ENCODE assay signal across 13 mouse cellular contexts in the genomic region with DNA sequence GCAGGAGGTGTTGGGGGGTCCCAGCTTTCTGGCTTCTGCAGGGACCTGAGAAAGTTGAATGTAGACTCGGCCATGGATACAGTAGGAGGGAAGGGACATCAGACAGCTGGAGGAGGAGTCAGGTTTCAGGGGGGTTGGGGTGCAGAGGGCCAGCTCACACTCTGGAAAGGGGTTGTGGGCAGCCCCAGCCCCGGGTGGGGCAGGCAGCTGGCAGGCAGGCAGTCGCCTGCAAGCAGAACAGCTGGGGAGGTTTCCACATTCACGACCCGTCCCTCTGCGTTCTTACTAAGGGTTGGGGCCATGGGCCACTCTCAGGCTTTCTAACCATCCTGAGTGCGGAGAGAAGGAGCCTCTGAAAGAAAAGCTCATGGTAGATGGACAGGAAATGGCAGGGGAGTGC. TPM values are rescaled to one million over a fixed set of nuclear protein-coding genes. Genes with fewer than 3 reads are reported as not detected.
DNase-seq lines count a peak whose midpoint lies in the region; ATAC-seq and TF ChIP-seq lines count a peak whose summit lies in the region.
"Had no signal": no experiment of that assay in that cellular context is flagged by ENCODE, and none has a peak within 500 bp of the region (broad histone marks: within the 10 kb centered on the region; RNA-seq: fewer than 3 reads in every experiment).

No protein-coding gene starts in this region.

- no peak for TF ChIP-seq CTCF in gastrocnemius, adult 2 months (IDR thresholded peaks at IDR 0.05)
- TF ChIP-seq CTCF in layer of hippocampus, adult 2 months (conservative IDR thresholded peaks at IDR 0.05): no peak
- no peak for TF ChIP-seq CTCF in midbrain, postnatal 0 days (IDR thresholded peaks at IDR 0.05)

- peak overlapping the region; percentile 90 for H3K27ac ChIP-seq in gastrocnemius, adult 2 months
- peak overlapping the region; percentile 87; the same call in 1 of the 2 replicates for H3K27ac ChIP-seq in layer of hippocampus, adult 2 months
- peak overlapping the region; percentile 88 for H3K27ac ChIP-seq in embryonic facial prominence, embryonic 14.5 days (replicated peaks; ENCODE audit: low read depth, low read length)
- H3K27ac ChIP-seq in midbrain, postnatal 0 days (ENCODE audit: low read depth, low read length): peak overlapping the region; percentile 85; the same call in 1 of the 2 replicates
- H3K27ac ChIP-seq: liver, embryonic 12.5 days had no signal

- no peak overlapping the region for H3K4me3 ChIP-seq in gastrocnemius, adult 2 months
- H3K4me3 ChIP-seq in layer of hippocampus, adult 2 months: no peak overlapping the region
- no peak overlapping the region for H3K4me3 ChIP-seq in embryonic facial prominence, embryonic 14.5 days (ENCODE audit: low read depth, low read length)
- no peak overlapping the region for H3K4me3 ChIP-seq in midbrain, postnatal 0 days (ENCODE audit: low read depth, low read length)
- H3K4me3 ChIP-seq: liver, embryonic 12.5 days had no signal

- ATAC-seq in embryonic facial prominence, embryonic 14.5 days (ENCODE audit: low read depth): no peak; the same call in 1 of the 2 replicates
- ATAC-seq in midbrain, postnatal 0 days (ENCODE audit: low FRiP score): no peak
- no peak for ATAC-seq in cerebellum, adult (ENCODE audit: insufficient number of reproducible peaks, low FRiP score, low TSS enrichment)
- ATAC-seq: liver, embryonic 12.5 days; Patski had no signal

- no peaks in the 10 kb centered on the region for H3K27me3 ChIP-seq in embryonic facial prominence, embryonic 14.5 days (replicated peaks; ENCODE audit: control insufficient read depth, insufficient read depth, low read length)
- no peaks in the 10 kb centered on the region for H3K27me3 ChIP-seq in midbrain, postnatal 0 days (ENCODE audit: insufficient read depth, low read length)
- H3K27me3 ChIP-seq: Patski had no signal

- WGBS in embryonic facial prominence, embryonic 14.5 days: 39% methylated on average over 7 of the region's 7 CpGs
- 71% methylated on average over 7 of the region's 7 CpGs for WGBS in midbrain, postnatal 0 days

- DNase-seq in gastrocnemius, adult 2 months: no peak
- no peak for DNase-seq in gastrocnemius, postnatal 36 days
- no peak for DNase-seq in layer of hippocampus, adult 2 months (ENCODE audit: low spot score in 2 of 2)
- DNase-seq in layer of hippocampus, adult 9-10 months (ENCODE audit: low spot score): no peak
- DNase-seq in embryonic facial prominence, embryonic 14.5 days (ENCODE audit: low spot score): peak; percentile 72
- no peak for DNase-seq in midbrain, postnatal 0 days (ENCODE audit: low spot score)
- no peak for DNase-seq in embryo, embryonic 10.5 days (ENCODE audit: low spot score)
- DNase-seq: adrenal gland, postnatal 36 days; B cell, adult 2 months; cerebellum, postnatal 10 days had no signal

- H3K9me3 ChIP-seq in embryonic facial prominence, embryonic 14.5 days (ENCODE audit: control insufficient read depth, low read length): no peaks in the 10 kb centered on the region
- no peaks in the 10 kb centered on the region for H3K9me3 ChIP-seq in midbrain, postnatal 0 days (ENCODE audit: low read length)
- H3K9me3 ChIP-seq: liver, embryonic 12.5 days had no signal

- H3K36me3 ChIP-seq in embryonic facial prominence, embryonic 14.5 days (ENCODE audit: control insufficient read depth, insufficient read depth, low read length): peaks cover 19% of the 10 kb centered on the region; the same call in 1 of the 2 replicates
- peaks cover 7% of the 10 kb centered on the region for H3K36me3 ChIP-seq in midbrain, postnatal 0 days (ENCODE audit: insufficient read depth, low read length)

- H3K4me2 ChIP-seq in embryonic facial prominence, embryonic 14.5 days (ENCODE audit: low read depth, low read length): 0 out of 2 replicates have a peak overlapping the region, but pooled peaks have one; percentile 4
- no peak overlapping the region for H3K4me2 ChIP-seq in midbrain, postnatal 0 days (ENCODE audit: low read depth, low read length, poor library complexity, severe bottlenecking)
- H3K4me2 ChIP-seq: liver, embryonic 12.5 days had no signal

- intact Hi-C loops in gastrocnemius, adult 2 months (cut with DNase I): loop anchor here (5.0 kb wide), 1 partner anchor 40 kb away; no protein-coding TSS in a partner anchor
- intact Hi-C loops in gastrocnemius, postnatal 36 days (cut with DNase I): loop anchor here (5.0 kb wide), 1 partner anchor 40 kb away; no protein-coding TSS in a partner anchor

- no peak overlapping the region for H3K9ac ChIP-seq in embryonic facial prominence, embryonic 14.5 days (ENCODE audit: low read depth, low read length)
- no peak overlapping the region for H3K9ac ChIP-seq in midbrain, postnatal 0 days (replicated peaks; ENCODE audit: low read length, poor library complexity, severe bottlenecking)
- H3K9ac ChIP-seq: liver, embryonic 12.5 days had no signal

- H3K4me1 ChIP-seq in embryonic facial prominence, embryonic 14.5 days (ENCODE audit: control insufficient read depth, insufficient read depth, low read length): peaks cover 52% of the 10 kb centered on the region
- peaks cover 54% of the 10 kb centered on the region for H3K4me1 ChIP-seq in midbrain, postnatal 0 days (ENCODE audit: insufficient read depth, low read length)

RNA-seq across cellular contexts. Expression of gene Mtss1l, which starts 4.1 kb away (rescaled TPM):
- total RNA-seq in gastrocnemius, adult 2 months (2021): 100 to 1,000 TPM in 1 of 2 experiments, 10 to 100 TPM in 1; 85.5 to 125 TPM
- total RNA-seq in gastrocnemius, postnatal 36 days (2021): 100 to 1,000 TPM in 1 of 2 experiments, 10 to 100 TPM in 1; 78.8 to 106 TPM
- total RNA-seq in layer of hippocampus, adult 2 months (2021): 100 to 1,000 TPM; 210 TPM
- 13.5 and 13.8 TPM in 2 replicates for polyA plus RNA-seq in embryonic facial prominence, embryonic 14.5 days (2014; fragmentation: Nextera tagmentation; extraction: Ambion mirVana)
- total RNA-seq in midbrain, postnatal 0 days (2014; rRNA removed): 90.5 and 101 TPM in 2 replicates
- polyA plus RNA-seq in midbrain, postnatal 0 days (2015; fragmentation: Nextera tagmentation; extraction: Ambion mirVana): 35.2 and 37.7 TPM in 2 replicates
